Mouse (Mus musculus): ENCODE measurements at regions not wholly inside any gene's neighbourhood (a gene's known extent, or its start where the extent isn't known, plus 50 kb on each side); places are given as distances from the start of the nearest gene placed in this dataset.

- no peak for TF ChIP-seq CTCF (IDR thresholded peaks at IDR 0.05; ENCODE audit: extremely low read depth, insufficient read depth, insufficient read length, insufficient replicate concordance)
- no peak for TF ChIP-seq POLR2A (IDR thresholded peaks at IDR 0.05; ENCODE audit: low read depth, low read length)
Observed at GRCm38 (mm10) chr3:18339189-18339588, 391.0 kb downstream of the Cypt12 start.

All from spleen, adult 2 months (tissue).